Mouse (Mus musculus) myocyte (in vitro differentiated cells): ENCODE measurements around the gene Sh2d2a. TPM values are rescaled to one million over a fixed set of nuclear protein-coding genes. Genes with fewer than 3 reads are reported as not detected.

Source experiments
- H3K27me3 ChIP-seq: one replicate; pipeline ENCODE4 v1.6.1; 2011; ENCODE audit not compliant: control insufficient read depth, insufficient read depth, insufficient read length
- H3K36me3 ChIP-seq: one replicate; pipeline ENCODE4 v1.6.1; 2011; ENCODE audit not compliant: control insufficient read depth, insufficient read depth
- H3K4me2 ChIP-seq: one replicate; pipeline ENCODE4 v1.6.1; 2011; ENCODE audit warnings: low read depth, control low read depth
- H3K4me3 ChIP-seq: one replicate; pipeline ENCODE4 v1.5.1; 2011; ENCODE audit warnings: mild to moderate bottlenecking, control low read depth, moderate library complexity
- H3K79me2 ChIP-seq: one replicate; pipeline ENCODE4 v1.6.1; 2011; ENCODE audit not compliant: control insufficient read depth, insufficient read depth
- H3ac ChIP-seq: one replicate; pipeline ENCODE4 v1.6.1; 2011; ENCODE audit not compliant: control insufficient read depth, insufficient read length
- CEBPB ChIP-seq: IDR thresholded peaks from 2 replicates; pipeline ENCODE4 v1.6.1; 2011; ENCODE audit warnings: mild to moderate bottlenecking, moderate library complexity; ENCODE audit not compliant: poor library complexity, insufficient read depth, severe bottlenecking
- E2F4 ChIP-seq: IDR thresholded peaks from one replicate; pipeline ENCODE4 v1.6.1; 2011; ENCODE audit warnings: mild to moderate bottlenecking, control low read depth, moderate library complexity; ENCODE audit not compliant: insufficient read depth
- MAX ChIP-seq: IDR thresholded peaks from one replicate; pipeline ENCODE4 v1.6.1; 2011; ENCODE audit warnings: low read depth, mild to moderate bottlenecking, control low read depth
- MYOD1 ChIP-seq, 3 experiments: IDR thresholded peaks; one replicate each; pipeline ENCODE4 v1.6.1; 2011; ENCODE audit warnings: control low read depth in 2 of 3, low read depth in 2 of 3, mild to moderate bottlenecking in 2 of 3, moderate library complexity in 1 of 3; ENCODE audit not compliant: insufficient read length in 2 of 3, control insufficient read depth in 1 of 3
- MYOG ChIP-seq, 3 experiments: IDR thresholded peaks; one replicate each; pipeline ENCODE4 v1.6.1; 2011; ENCODE audit warnings: control low read depth in 2 of 3, low read depth in 2 of 3, mild to moderate bottlenecking in 2 of 3; ENCODE audit not compliant: insufficient read length in 2 of 3, control insufficient read depth in 1 of 3, insufficient read depth in 1 of 3
- POLR2A ChIP-seq: IDR thresholded peaks from one replicate; pipeline ENCODE4 v1.6.1; 2011; ENCODE audit warnings: low read depth, mild to moderate bottlenecking, control low read depth, moderate library complexity; ENCODE audit not compliant: insufficient read length
- POLR2AphosphoS2 ChIP-seq: IDR thresholded peaks from one replicate; pipeline ENCODE4 v1.6.1; 2011; ENCODE audit warnings: low read depth, control low read depth; ENCODE audit not compliant: insufficient read length
- REST ChIP-seq: IDR thresholded peaks from one replicate; pipeline ENCODE4 v1.6.1; 2011; ENCODE audit warnings: mild to moderate bottlenecking, control low read depth, moderate library complexity; ENCODE audit not compliant: insufficient read depth, insufficient read length
- SRF ChIP-seq: IDR thresholded peaks from one replicate; pipeline ENCODE4 v1.6.1; 2011; ENCODE audit warnings: low read depth; ENCODE audit not compliant: control insufficient read depth, insufficient read length
- TCF12 ChIP-seq: IDR thresholded peaks from one replicate; pipeline ENCODE4 v1.6.1; 2011; ENCODE audit warnings: mild to moderate bottlenecking, control low read depth; ENCODE audit not compliant: poor library complexity, insufficient read depth, severe bottlenecking
- TCF3 ChIP-seq: IDR thresholded peaks from one replicate; pipeline ENCODE4 v1.6.1; 2011; ENCODE audit warnings: low read depth, control low read depth; ENCODE audit not compliant: insufficient read length
- USF1 ChIP-seq: IDR thresholded peaks from one replicate; pipeline ENCODE4 v1.6.1; 2011; ENCODE audit warnings: low read depth, mild to moderate bottlenecking, control low read depth, moderate library complexity
- polyA plus RNA-seq: library from polyadenylated mRNA; unstranded; fragments of >200 nt; fragmentation: generic; extraction: Trizol; gene quantifications from one replicate; pipeline ENCODE4 v1.2.1, GENCODE M21; 2012; ENCODE audit warnings: missing spikeins

Sh2d2a gene
- polyA plus RNA-seq, 1 experiment, result not detected

GRCm38 (mm10) chr3:87903821-87904220 lies 57.3 kb downstream of the Sh2d2a start:
- Histone ChIP-seq H3K4me2 (no peak overlapping the region), H3K27me3 (no peaks in the 10 kb centered on the region), H3K79me2 (peaks cover 23% of the 10 kb centered on the region), H3K4me3 (no peak overlapping the region), H3K36me3 (no peaks in the 10 kb centered on the region), H3ac (no peak overlapping the region)
- TF ChIP-seq CEBPB (no peak), SRF (no peak), POLR2AphosphoS2 (no peak), USF1 (no peak), MAX (no peak), POLR2A (no peak), REST (no peak), TCF3 (no peak), TCF12 (no peak), MYOD1 (IDR thresholded peaks at IDR 0.05; ENCODE audit: control insufficient read depth in 1 of 3, insufficient read length in 2 of 3, low read depth in 2 of 3) (no peak), E2F4 (no peak), MYOG (IDR thresholded peaks at IDR 0.05; ENCODE audit: control insufficient read depth in 1 of 3, insufficient read depth in 1 of 3, insufficient read length in 2 of 3, low read depth in 2 of 3) (no peak)

Other genes starting within 250 kb of the Sh2d2a start
- 6.1 TPM for gene Arhgef11, start 229.2 kb upstream of the Sh2d2a start, polyA plus RNA-seq
- gene Lrrc71, start 98.1 kb upstream of the Sh2d2a start, polyA plus RNA-seq, result 0.01 TPM
- not detected for gene Ntrk1, start 51.6 kb upstream of the Sh2d2a start, polyA plus RNA-seq
- not detected for gene Insrr, start 49.8 kb upstream of the Sh2d2a start, polyA plus RNA-seq
- 0.65 TPM for gene Pear1, start 22.4 kb upstream of the Sh2d2a start, polyA plus RNA-seq
- 46.3 TPM for gene Prcc, start 38.9 kb downstream of the Sh2d2a start, polyA plus RNA-seq
- 200 TPM for gene Hdgf, start 59.6 kb downstream of the Sh2d2a start, polyA plus RNA-seq
- 114 TPM for gene Mrpl24, start 72.8 kb downstream of the Sh2d2a start, polyA plus RNA-seq
- 19.4 TPM for gene Isg20l2, start 83.6 kb downstream of the Sh2d2a start, polyA plus RNA-seq
- 7.0 TPM for gene Rrnad1, start 84.0 kb downstream of the Sh2d2a start, polyA plus RNA-seq
- 67.6 TPM for gene Crabp2, start 101.9 kb downstream of the Sh2d2a start, polyA plus RNA-seq
- gene Nes, start 124.3 kb downstream of the Sh2d2a start, polyA plus RNA-seq, result 268 TPM
- gene Bcan, start 153.5 kb downstream of the Sh2d2a start, polyA plus RNA-seq, result 0.06 TPM
- not detected for gene Hapln2, start 180.8 kb downstream of the Sh2d2a start, polyA plus RNA-seq
- 11.7 TPM for gene Gpatch4, start 196.4 kb downstream of the Sh2d2a start, polyA plus RNA-seq
- gene Naxe, start 211.7 kb downstream of the Sh2d2a start, polyA plus RNA-seq, result 141 TPM
- gene Ttc24, start 231.5 kb downstream of the Sh2d2a start, polyA plus RNA-seq, result not detected
- 13.6 TPM for gene Iqgap3, start 235.2 kb downstream of the Sh2d2a start, polyA plus RNA-seq